Mouse (Mus musculus): ENCODE results near the gene Pld4.

DNA sequence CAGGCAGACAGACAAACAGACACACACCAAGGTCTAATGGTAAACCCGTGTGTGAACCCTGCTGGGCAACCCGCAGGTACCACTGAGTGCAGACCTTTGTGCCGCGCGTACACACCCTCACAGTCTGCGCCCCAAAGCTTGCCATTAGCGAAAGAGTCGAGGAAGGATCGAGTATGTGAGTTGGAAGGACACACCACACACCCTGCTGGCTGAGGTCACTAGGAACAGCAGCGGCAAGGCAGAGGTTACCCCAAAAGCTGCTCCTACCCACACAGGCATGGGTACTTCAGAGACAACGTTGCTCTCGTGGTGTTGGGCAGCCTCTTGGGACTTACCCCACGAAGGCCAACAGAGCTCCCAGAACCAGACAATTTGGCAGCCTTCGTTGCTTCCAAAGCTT lies 11.9 kb downstream of the Pld4 start:
- TF ChIP-seq CTCF (IDR thresholded peaks at IDR 0.05; ENCODE audit: borderline replicate concordance, insufficient read depth, low read depth, low read length) (no peak), POLR2A (IDR thresholded peaks at IDR 0.05; ENCODE audit: borderline replicate concordance, insufficient read depth, low read length) (no peak)
